In the genomic region with DNA sequence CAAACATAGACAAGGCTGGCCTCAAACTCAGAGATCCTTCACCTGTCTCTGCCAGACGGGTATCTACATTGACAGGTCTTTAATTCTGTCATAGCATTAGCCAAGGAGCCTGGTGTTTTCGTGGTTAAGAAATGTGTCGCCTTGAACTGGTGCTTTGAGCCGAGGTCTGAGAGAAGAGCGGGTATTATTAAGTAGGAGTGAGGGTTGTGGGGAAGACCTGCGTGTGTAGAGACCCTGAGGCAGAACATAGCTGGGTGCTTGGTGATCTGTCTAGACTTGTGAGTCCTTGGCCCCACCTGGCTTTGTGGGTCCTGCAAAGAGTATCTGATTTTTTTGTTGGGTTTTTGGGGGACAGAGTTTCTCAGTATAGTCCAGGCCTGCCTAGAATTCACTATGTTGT, we compare ENCODE assay signal across 10 mouse cellular contexts. TPM values are rescaled to one million over a fixed set of nuclear protein-coding genes. Genes with fewer than 3 reads are reported as not detected.
A peak's percentile ranks its signal among the peaks of the same experiment; 100 is the strongest.
DNase-seq lines count a peak whose midpoint lies in the region; ATAC-seq and TF ChIP-seq lines count a peak whose summit lies in the region.
"Had no signal": no experiment of that assay in that cellular context is flagged by ENCODE, and none has a peak within 500 bp of the region (broad histone marks: within the 10 kb centered on the region; RNA-seq: fewer than 3 reads in every experiment).

No protein-coding gene starts in this region.

- H3K36me3 ChIP-seq in liver, postnatal 0 days (replicated peaks; ENCODE audit: insufficient read depth, low read length): peaks cover 30% of the 10 kb centered on the region
- H3K36me3 ChIP-seq in kidney, embryonic 14.5 days (ENCODE audit: control insufficient read depth, insufficient read depth, low read length): peaks cover 30% of the 10 kb centered on the region

- TF ChIP-seq CTCF in liver, postnatal 0 days (IDR thresholded peaks at IDR 0.05; ENCODE audit: low read depth): no peak

- ATAC-seq in liver, postnatal 0 days: no peak
- ATAC-seq in kidney, embryonic 14.5 days (ENCODE audit: low FRiP score, low TSS enrichment): no peak

- DNase-seq in heart, adult 11 months: peak; percentile 86
- DNase-seq in heart, postnatal 10 days: no peak
- DNase-seq in liver, postnatal 0 days: no peak
- DNase-seq in liver: no peak
- DNase-seq in T-cell, adult 2 months (ENCODE audit: low spot score): peak; percentile 15
- peak; percentile 20 to 43 for DNase-seq in natural killer cell, adult 2 months (ENCODE audit: low spot score in 2 of 2)
- DNase-seq in urinary bladder, adult 2 months (ENCODE audit: low spot score): no peak

- WGBS in liver, postnatal 0 days (ENCODE audit: insufficient replicate concordance): 67% methylated on average over 6 of the region's 6 CpGs
- WGBS in kidney, embryonic 14.5 days: 79% methylated on average over 6 of the region's 6 CpGs

- H3K27ac ChIP-seq in liver, postnatal 0 days (ENCODE audit: low read depth): peak overlapping the region; percentile 79; the same call in 1 of the 2 replicates
- H3K27ac ChIP-seq in kidney, embryonic 14.5 days (ENCODE audit: low read depth, low read length): no peak overlapping the region

- no peaks in the 10 kb centered on the region for H3K27me3 ChIP-seq in liver, postnatal 0 days (ENCODE audit: insufficient read depth, low read length)
- H3K27me3 ChIP-seq in kidney, embryonic 14.5 days (ENCODE audit: control insufficient read depth, insufficient read depth, low read length): no peaks in the 10 kb centered on the region
- H3K27me3 ChIP-seq: limb, embryonic 12.5 days; midbrain, embryonic 12.5 days had no signal

- intact Hi-C loops in heart, postnatal 10 days (cut with DNase I): no loop called here

- peaks cover 30% of the 10 kb centered on the region for H3K4me1 ChIP-seq in liver, postnatal 0 days (ENCODE audit: insufficient read depth)
- peaks cover 13% of the 10 kb centered on the region; the same call in 1 of the 2 replicates for H3K4me1 ChIP-seq in kidney, embryonic 14.5 days (ENCODE audit: control insufficient read depth, insufficient read depth, low read length)

- TF ChIP-seq EP300 in liver, postnatal 0 days (IDR thresholded peaks at IDR 0.05; ENCODE audit: low read depth): no peak

- H3K9ac ChIP-seq in liver, postnatal 0 days (replicated peaks): no peak overlapping the region
- no peak overlapping the region for H3K9ac ChIP-seq in kidney, embryonic 14.5 days (ENCODE audit: low read depth, low read length)

- no peaks in the 10 kb centered on the region for H3K9me3 ChIP-seq in liver, postnatal 0 days (ENCODE audit: low read length)
- H3K9me3 ChIP-seq in kidney, embryonic 14.5 days (ENCODE audit: control insufficient read depth, low read length): no peaks in the 10 kb centered on the region
- H3K9me3 ChIP-seq: limb, embryonic 12.5 days; midbrain, embryonic 12.5 days had no signal

- no peak overlapping the region for H3K4me3 ChIP-seq in liver, postnatal 0 days (ENCODE audit: low read depth, low read length)
- no peak overlapping the region for H3K4me3 ChIP-seq in kidney, embryonic 14.5 days (ENCODE audit: low read length)

- peak overlapping the region; percentile 55; the same call in 1 of the 2 replicates for H3K4me2 ChIP-seq in liver, postnatal 0 days (ENCODE audit: low read depth, low read length)
- H3K4me2 ChIP-seq in kidney, embryonic 14.5 days (replicated peaks; ENCODE audit: low read depth, low read length): no peak overlapping the region

RNA-seq across cellular contexts. Expression of gene Trex1, which starts 5.7 kb away (rescaled TPM):
- 10 to 100 TPM in 1 of 2 experiments, 1 to 10 TPM in 1; 9.8 to 12.2 TPM for total RNA-seq in heart, postnatal 10 days (2021)
- 13.3 and 14.3 TPM in 2 replicates for polyA plus RNA-seq in liver, postnatal 0 days (2015; fragmentation: Nextera tagmentation; extraction: Ambion mirVana)
- polyA plus RNA-seq in kidney, embryonic 14.5 days (2014; fragmentation: Nextera tagmentation; extraction: Ambion mirVana): 12.6 and 13.3 TPM in 2 replicates
- 37.3 and 41.4 TPM in 2 replicates for polyA plus RNA-seq in urinary bladder, adult 2 months (2012; rRNA removed)

RNA-seq across cellular contexts. Expression of gene Shisa5, which starts 15.5 kb away (rescaled TPM):
- 10 to 100 TPM; 51.6 to 53.2 TPM for total RNA-seq in heart, postnatal 10 days (2021)
- 34.1 and 35.0 TPM in 2 replicates for polyA plus RNA-seq in liver, postnatal 0 days (2015; fragmentation: Nextera tagmentation; extraction: Ambion mirVana)
- 58.0 and 65.7 TPM in 2 replicates for polyA plus RNA-seq in kidney, embryonic 14.5 days (2014; fragmentation: Nextera tagmentation; extraction: Ambion mirVana)
- 201 and 202 TPM in 2 replicates for polyA plus RNA-seq in urinary bladder, adult 2 months (2012; rRNA removed)

RNA-seq across cellular contexts. Expression of gene Atrip, which starts 20.1 kb away (rescaled TPM):
- total RNA-seq in heart, postnatal 10 days (2021): 10 to 100 TPM in 1 of 2 experiments, 1 to 10 TPM in 1; 9.2 to 10.4 TPM
- polyA plus RNA-seq in liver, postnatal 0 days (2015; fragmentation: Nextera tagmentation; extraction: Ambion mirVana): 6.1 and 6.7 TPM in 2 replicates
- 20.5 and 30.7 TPM in 2 replicates for polyA plus RNA-seq in kidney, embryonic 14.5 days (2014; fragmentation: Nextera tagmentation; extraction: Ambion mirVana)
- polyA plus RNA-seq in urinary bladder, adult 2 months (2012; rRNA removed): 17.1 and 17.6 TPM in 2 replicates

RNA-seq across cellular contexts. Expression of gene Ccdc51, which starts 28.4 kb away (rescaled TPM):
- total RNA-seq in heart, postnatal 10 days (2021): 10 to 100 TPM; 10.3 to 12.4 TPM
- polyA plus RNA-seq in liver, postnatal 0 days (2015; fragmentation: Nextera tagmentation; extraction: Ambion mirVana): 8.9 and 9.1 TPM in 2 replicates
- 13.5 and 14.7 TPM in 2 replicates for polyA plus RNA-seq in kidney, embryonic 14.5 days (2014; fragmentation: Nextera tagmentation; extraction: Ambion mirVana)
- 10.9 and 14.0 TPM in 2 replicates for polyA plus RNA-seq in urinary bladder, adult 2 months (2012; rRNA removed)

RNA-seq across cellular contexts. Expression of gene Tma7, which starts 28.5 kb away (rescaled TPM):
- total RNA-seq in heart, postnatal 10 days (2021): 100 to 1,000 TPM; 272 to 274 TPM
- polyA plus RNA-seq in liver, postnatal 0 days (2015; fragmentation: Nextera tagmentation; extraction: Ambion mirVana): 283 and 284 TPM in 2 replicates
- polyA plus RNA-seq in kidney, embryonic 14.5 days (2014; fragmentation: Nextera tagmentation; extraction: Ambion mirVana): 687 and 868 TPM in 2 replicates
- polyA plus RNA-seq in urinary bladder, adult 2 months (2012; rRNA removed): 118 and 126 TPM in 2 replicates

Comparison
In these comparisons a context has a peak if more than half of its experiments do, and no peak if none do; other contexts are left out.
1. DNase-seq: peak in heart, adult 11 months (single experiment), T-cell, adult 2 months (single experiment) and natural killer cell, adult 2 months (2 of 2); none in heart, postnatal 10 days (0 of 2), liver, postnatal 0 days (single experiment), liver (single experiment) and urinary bladder, adult 2 months (single experiment).